Mouse (Mus musculus) liver, embryonic 14.5 days (tissue): ENCODE measurements at regions not wholly inside any gene's neighbourhood (a gene's known extent, or its start where the extent isn't known, plus 50 kb on each side); places are given as distances from the start of the nearest gene placed in this dataset.

Experiments
- ATAC-seq: fragments of 200-750 bp; cut with Nextera tagmentation; 2 replicates; pipeline ENCODE4 v1.8.0; 2017; ENCODE audit warnings: moderate number of reproducible peaks, mild to moderate bottlenecking, moderate library complexity; ENCODE audit not compliant: insufficient read depth
- DNase-seq, 3 experiments: peaks; one replicate each; pipeline ENCODE4 v3.0.0-alpha.2; 2012 to 2013; ENCODE audit warnings: low read depth in 3 of 3, low spot score in 3 of 3
- H3K27ac ChIP-seq: fragments of 300-500 bp; sonication (generic); 2 replicates; pipeline ENCODE4 v1.5.1; 2014; ENCODE audit warnings: moderate library complexity, mild to moderate bottlenecking, control low read depth, inconsistent platforms
- H3K27me3 ChIP-seq: fragments of 300-500 bp; sonication (generic); 2 replicates; pipeline ENCODE4 v1.6.1; 2014; ENCODE audit warnings: mild to moderate bottlenecking, low read length, moderate library complexity; ENCODE audit not compliant: control insufficient read depth, insufficient read depth
- H3K36me3 ChIP-seq: fragments of 300-500 bp; sonication (generic); replicated peaks from 2 replicates; pipeline ENCODE4 v1.6.1; 2014; ENCODE audit warnings: low read depth; ENCODE audit not compliant: control insufficient read depth, insufficient read depth
- H3K4me1 ChIP-seq, 2 experiments: fragments of 200-500 bp in 1 of 2; fragments of 300-500 bp in 1 of 2; sonication (generic) in 1 of 2; replicated peaks; 2 replicates each; pipeline ENCODE4 v1.6.1; 2012 to 2014; ENCODE audit warnings: antibody characterized with exemption in 1 of 2, inconsistent platforms in 1 of 2, low read length in 1 of 2; ENCODE audit not compliant: control insufficient read depth in 2 of 2, insufficient read depth in 2 of 2
- H3K4me2 ChIP-seq: fragments of 300-500 bp; sonication (generic); 2 replicates; pipeline ENCODE4 v1.6.1; 2014; ENCODE audit warnings: low read depth, mild to moderate bottlenecking, control low read depth, moderate library complexity
- H3K4me3 ChIP-seq, 2 experiments: fragments of 200-500 bp in 1 of 2; fragments of 300-500 bp in 1 of 2; sonication (generic) in 1 of 2; 2 replicates each; pipeline ENCODE4 v1.5.1; 2012 to 2014; ENCODE audit warnings: low read depth in 2 of 2, low read length in 2 of 2, mild to moderate bottlenecking in 2 of 2, control low read depth in 1 of 2, inconsistent platforms in 1 of 2, moderate library complexity in 1 of 2; ENCODE audit not compliant: insufficient read depth in 1 of 2
- H3K9ac ChIP-seq: fragments of 300-500 bp; sonication (generic); replicated peaks from 2 replicates; pipeline ENCODE4 v1.6.1; 2014; ENCODE audit warnings: mild to moderate bottlenecking, control low read depth, moderate library complexity
- H3K9me3 ChIP-seq: fragments of 300-500 bp; sonication (generic); 2 replicates; pipeline ENCODE4 v1.6.1; 2016; ENCODE audit warnings: low read length, mixed read lengths; ENCODE audit not compliant: control insufficient read depth
- CTCF ChIP-seq: IDR thresholded peaks from 2 replicates; pipeline ENCODE4 v1.5.1; 2016; ENCODE audit warnings: antibody characterized with exemption, low read depth, control low read depth
- EP300 ChIP-seq: IDR thresholded peaks from 2 replicates; pipeline ENCODE4 v1.6.1; 2016; ENCODE audit warnings: antibody characterized with exemption, low read depth
- WGBS: fragments of 180-500 bp; shearing (Covaris S2); extraction: QIAGEN DNeasy Blood & Tissue Kit; methylation state at CpG from one replicate; pipeline ENCODE4 v1.1.7; 2014; ENCODE audit not compliant: insufficient replicate concordance; 5-methylcytosine and 5-hydroxymethylcytosine counted together

DNA sequence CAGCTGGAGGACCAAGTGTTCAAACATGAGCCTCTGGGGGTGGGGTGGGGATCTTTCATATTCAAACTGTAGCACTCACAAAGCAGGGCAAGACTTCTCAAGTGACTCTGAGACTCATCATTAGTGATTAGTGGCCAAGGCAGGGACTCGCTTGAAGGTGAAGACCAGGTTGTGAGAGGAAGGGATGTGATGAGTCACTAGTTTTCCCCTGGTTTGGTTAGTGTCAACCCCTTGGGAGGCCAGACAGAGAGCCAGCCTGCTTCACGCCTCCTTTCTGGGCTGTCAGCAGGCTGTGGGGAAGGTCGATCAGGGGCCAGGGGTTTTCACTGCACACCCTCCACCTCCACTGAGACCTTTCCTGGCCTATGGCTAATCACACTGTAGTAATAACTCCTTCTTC lies 65.2 kb downstream of the Slc30a10 start:
- Histone ChIP-seq H3K4me1 (peaks cover 21 to 25% of the 10 kb centered on the region in 2 experiments), H3K27me3 (no peaks in the 10 kb centered on the region), H3K4me2 (no peak overlapping the region), H3K9ac (no peak overlapping the region), H3K9me3 (no peaks in the 10 kb centered on the region), H3K36me3 (no peaks in the 10 kb centered on the region), H3K4me3 (no peak overlapping the region), H3K27ac (no peak overlapping the region)
- TF ChIP-seq EP300 (no peak), CTCF (no peak)
- 41% methylated on average over 3 of the region's 3 CpGs for WGBS
- DNase-seq (no peak), ATAC-seq (no peak)

DNA sequence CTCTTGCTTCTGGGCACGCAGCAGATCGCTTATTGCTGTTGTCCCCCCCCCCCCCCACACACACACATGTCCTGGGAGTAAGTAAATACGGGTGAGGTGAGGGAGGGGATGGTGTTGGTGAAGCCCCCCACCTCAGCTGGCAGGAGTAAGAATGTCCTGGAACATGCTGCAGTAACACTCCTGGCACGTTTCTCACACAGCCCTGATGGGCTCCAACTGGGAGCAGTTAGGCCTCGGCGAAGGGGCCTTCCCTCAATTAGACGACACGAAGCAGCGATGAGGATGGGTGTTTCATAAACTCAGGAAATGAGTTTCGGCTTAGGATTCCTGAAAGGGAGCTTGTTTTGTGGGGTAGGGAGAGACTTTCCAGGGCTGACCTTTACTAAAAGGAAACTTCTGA lies 69.4 kb downstream of the Slc30a10 start:
- 72% methylated on average over 10 of the region's 10 CpGs for WGBS
- Histone ChIP-seq H3K27ac (no peak overlapping the region), H3K27me3 (no peaks in the 10 kb centered on the region), H3K4me3 (no peak overlapping the region), H3K4me1 (no peaks in the 10 kb centered on the region), H3K4me2 (no peak overlapping the region), H3K36me3 (no peaks in the 10 kb centered on the region), H3K9me3 (no peaks in the 10 kb centered on the region), H3K9ac (no peak overlapping the region)
- ATAC-seq, result no peak
- DNase-seq, result no peak
- TF ChIP-seq CTCF (no peak), EP300 (no peak)

GRCm38 (mm10) chr1:185533471-185533870 lies 78.8 kb downstream of the Slc30a10 start:
- Histone ChIP-seq H3K27me3 (no peaks in the 10 kb centered on the region), H3K9ac (no peak overlapping the region), H3K27ac (no peak overlapping the region), H3K4me3 (no peak overlapping the region), H3K4me2 (no peak overlapping the region), H3K4me1 (no peaks in the 10 kb centered on the region), H3K36me3 (no peaks in the 10 kb centered on the region), H3K9me3 (no peaks in the 10 kb centered on the region)
- 66% methylated on average over 5 of the region's 5 CpGs for WGBS
- ATAC-seq (no peak), DNase-seq (no peak)
- no peak for TF ChIP-seq EP300
- no peak for TF ChIP-seq CTCF

GRCm38 (mm10) chr1:185534129-185534528 lies 79.5 kb downstream of the Slc30a10 start:
- no peaks in the 10 kb centered on the region for H3K4me1 ChIP-seq

GRCm38 (mm10) chr1:185535321-185535720 lies 80.7 kb downstream of the Slc30a10 start:
- WGBS, result 61% methylated on average over 6 of the region's 6 CpGs
- no peak for TF ChIP-seq EP300
- TF ChIP-seq CTCF, result no peak
- no peak for DNase-seq
- H3K27me3 ChIP-seq, result no peaks in the 10 kb centered on the region
- no peak overlapping the region for H3K4me3 ChIP-seq
- no peak overlapping the region for H3K9ac ChIP-seq
- H3K4me2 ChIP-seq, result no peak overlapping the region
- H3K36me3 ChIP-seq, result no peaks in the 10 kb centered on the region
- H3K9me3 ChIP-seq, result no peaks in the 10 kb centered on the region
- H3K4me1 ChIP-seq, result peaks cover 0 to 6% of the 10 kb centered on the region in 2 experiments; a peak in 2 of 4 replicates
- no peak for ATAC-seq
- H3K27ac ChIP-seq, result no peak overlapping the region

More at GRCm38 (mm10) chr1:185534129-185534528, 79.5 kb downstream of the Slc30a10 start:
- Histone ChIP-seq H3K4me3 (no peak overlapping the region), H3K9ac (no peak overlapping the region), H3K9me3 (no peaks in the 10 kb centered on the region), H3K27ac (no peak overlapping the region), H3K36me3 (no peaks in the 10 kb centered on the region), H3K4me2 (no peak overlapping the region), H3K27me3 (no peaks in the 10 kb centered on the region)
- WGBS, result 66% methylated on average over 1 of the region's 1 CpGs
- no peak for TF ChIP-seq EP300
- no peak for TF ChIP-seq CTCF
- DNase-seq (no peak), ATAC-seq (no peak)
